16 mouse cellular contexts compared by ENCODE assay signal in genomic region chrX:138437939-138438338, GRCm38 (mm10).
DNase-seq lines count a peak whose midpoint lies in the region; ATAC-seq lines count a peak whose summit lies in the region.
"Had no signal": no experiment of that assay in that cellular context is flagged by ENCODE, and none has a peak within 500 bp of the region (broad histone marks: within the 10 kb centered on the region; RNA-seq: fewer than 3 reads in every experiment).

No protein-coding gene starts in this region.

- no peak; the same call in 1 of the 2 replicates for ATAC-seq in liver, embryonic 11.5 days (replicated peaks; ENCODE audit: low FRiP score)
- peak; percentile 65 for ATAC-seq in liver, embryonic 12.5 days
- ATAC-seq: forebrain, embryonic 15.5 days had no signal

- no peaks in the 10 kb centered on the region for H3K27me3 ChIP-seq in liver, embryonic 11.5 days (replicated peaks; ENCODE audit: control insufficient read depth, insufficient read depth, low read length)
- H3K27me3 ChIP-seq in liver, embryonic 12.5 days (replicated peaks), result no peaks in the 10 kb centered on the region
- H3K27me3 ChIP-seq: forebrain, embryonic 15.5 days; heart, embryonic 15.5 days; limb, embryonic 13.5 days; midbrain, embryonic 12.5 days had no signal

- no peak overlapping the region for H3K27ac ChIP-seq in liver, embryonic 11.5 days (ENCODE audit: low read depth, low read length)
- H3K27ac ChIP-seq in liver, embryonic 12.5 days, result no peak overlapping the region
- H3K27ac ChIP-seq: forebrain, embryonic 15.5 days; heart, embryonic 15.5 days; limb, embryonic 13.5 days; midbrain, embryonic 12.5 days had no signal

- H3K4me2 ChIP-seq in liver, embryonic 11.5 days, result no peak overlapping the region
- no peak overlapping the region for H3K4me2 ChIP-seq in liver, embryonic 12.5 days
- H3K4me2 ChIP-seq: forebrain, embryonic 15.5 days; heart, embryonic 15.5 days; limb, embryonic 13.5 days; midbrain, embryonic 12.5 days had no signal

- no peak overlapping the region for H3K9ac ChIP-seq in liver, embryonic 11.5 days (ENCODE audit: low read depth, low read length)
- H3K9ac ChIP-seq in liver, embryonic 12.5 days, result no peak overlapping the region
- H3K9ac ChIP-seq: forebrain, embryonic 15.5 days; heart, embryonic 15.5 days; limb, embryonic 13.5 days; midbrain, embryonic 12.5 days had no signal

- no peaks in the 10 kb centered on the region for H3K4me1 ChIP-seq in liver, embryonic 11.5 days (replicated peaks; ENCODE audit: control insufficient read depth, insufficient read depth, low read length)
- H3K4me1 ChIP-seq in liver, embryonic 12.5 days, result no peaks in the 10 kb centered on the region
- H3K4me1 ChIP-seq: forebrain, embryonic 15.5 days; heart, embryonic 15.5 days; limb, embryonic 13.5 days; midbrain, embryonic 12.5 days had no signal

- no peaks in the 10 kb centered on the region for H3K36me3 ChIP-seq in liver, embryonic 11.5 days (ENCODE audit: control insufficient read depth, insufficient read depth, low read length)
- H3K36me3 ChIP-seq in liver, embryonic 12.5 days, result no peaks in the 10 kb centered on the region
- H3K36me3 ChIP-seq: forebrain, embryonic 15.5 days; heart, embryonic 15.5 days; limb, embryonic 13.5 days; midbrain, embryonic 12.5 days had no signal

- DNase-seq in liver (peak; percentile 5), adipocyte (ENCODE audit: low spot score) (no peak)
- DNase-seq in liver, embryonic 11.5 days (ENCODE audit: low spot score), result no peak
- peak; percentile 69 for DNase-seq in gastrocnemius, postnatal 25 days
- DNase-seq in lung, postnatal 14 days, result peak; percentile 7
- no peak for DNase-seq in cerebellum, adult 9-10 months
- no peak for DNase-seq in kidney, adult 9 months
- DNase-seq: cerebellum, postnatal 25 days; kidney, postnatal 10 days; layer of hippocampus, postnatal 36 days; right cerebral cortex, postnatal 4 days had no signal

- WGBS in liver, embryonic 11.5 days, result 49% methylated on average over 3 of the region's 3 CpGs
- 39% methylated on average over 3 of the region's 3 CpGs for WGBS in liver, embryonic 12.5 days (ENCODE audit: insufficient replicate concordance)

- H3K9me3 ChIP-seq in liver, embryonic 11.5 days (ENCODE audit: control insufficient read depth, low read length), result no peaks in the 10 kb centered on the region
- H3K9me3 ChIP-seq in liver, embryonic 12.5 days (replicated peaks), result no peaks in the 10 kb centered on the region
- H3K9me3 ChIP-seq: forebrain, embryonic 15.5 days; heart, embryonic 15.5 days; limb, embryonic 13.5 days; midbrain, embryonic 12.5 days had no signal

- H3K4me3 ChIP-seq in liver, embryonic 11.5 days (ENCODE audit: low read depth, low read length), result no peak overlapping the region
- H3K4me3 ChIP-seq in liver, embryonic 12.5 days, result no peak overlapping the region
- H3K4me3 ChIP-seq: forebrain, embryonic 15.5 days; heart, embryonic 15.5 days; limb, embryonic 13.5 days; midbrain, embryonic 12.5 days had no signal

Comparison
In these comparisons a context has a peak if more than half of its experiments do, and no peak if none do; other contexts are left out.
1. DNase-seq: peak in liver (single experiment), gastrocnemius, postnatal 25 days (single experiment) and lung, postnatal 14 days (single experiment); none in liver, embryonic 11.5 days (single experiment), cerebellum, adult 9-10 months (single experiment), kidney, adult 9 months (single experiment) and adipocyte (single experiment).